ENCODE assay signal across 8 mouse cellular contexts in the genomic region with DNA sequence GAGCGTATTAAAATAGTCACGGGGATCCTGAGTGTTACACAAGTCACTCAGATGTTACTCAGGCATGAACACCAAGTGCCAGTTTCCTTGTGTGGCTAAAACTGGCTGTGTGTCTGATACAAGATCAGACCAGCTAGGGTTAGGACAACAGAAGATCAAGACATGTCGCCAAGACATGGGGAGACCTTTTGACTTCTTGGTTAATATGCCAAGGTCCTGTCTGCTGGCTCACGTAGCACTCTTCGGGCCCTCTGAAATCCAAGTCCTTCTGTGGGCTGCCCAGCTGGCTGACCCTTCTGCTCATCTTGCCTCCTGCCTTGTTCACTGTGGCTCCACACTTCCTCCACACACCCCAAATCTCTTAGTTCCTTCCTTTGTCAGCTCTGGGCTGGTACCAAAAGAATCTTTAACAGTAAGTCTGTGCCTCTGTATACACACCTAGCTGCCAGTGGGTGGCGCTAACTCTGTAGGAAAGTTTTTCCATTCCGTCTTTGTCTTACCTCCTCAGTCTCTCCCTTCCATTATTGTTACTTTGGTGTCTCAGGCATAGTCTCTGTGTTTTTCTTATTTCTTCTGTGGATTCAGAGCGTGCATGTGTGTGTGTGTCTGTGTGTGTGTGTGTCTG. TPM values are rescaled to one million over a fixed set of nuclear protein-coding genes. Genes with fewer than 3 reads are reported as not detected.
A peak's percentile ranks its signal among the peaks of the same experiment; 100 is the strongest.
DNase-seq lines count a peak whose midpoint lies in the region; TF ChIP-seq lines count a peak whose summit lies in the region.
"Had no signal": no experiment of that assay in that cellular context is flagged by ENCODE, and none has a peak within 500 bp of the region (broad histone marks: within the 10 kb centered on the region; RNA-seq: fewer than 3 reads in every experiment).

No protein-coding gene starts in this region.

- H3K36me3 ChIP-seq in ES-E14 (ENCODE audit: control insufficient read depth, insufficient read depth, low read length, poor library complexity, severe bottlenecking) = peaks cover 38% of the 10 kb centered on the region
- H3K36me3 ChIP-seq: embryonic facial prominence, embryonic 15.5 days had no signal

- 0 out of 2 replicates have a peak overlapping the region, but pooled peaks have one; percentile 36 for H3K9ac ChIP-seq in ES-E14 (ENCODE audit: insufficient read depth, low read depth, low read length, poor library complexity, severe bottlenecking)
- H3K9ac ChIP-seq: embryonic facial prominence, embryonic 15.5 days had no signal

- peak; percentile 66 for TF ChIP-seq CTCF in left cerebral cortex, adult 2 months (IDR thresholded peaks at IDR 0.05)

- intact Hi-C loops in left cerebral cortex, adult 2 months (cut with DNase I) = loop anchor here (5.0 kb wide), 1 partner anchor 59 kb away; no protein-coding TSS in a partner anchor

- H3K4me3 ChIP-seq in left cerebral cortex, adult 2 months = no peak overlapping the region
- no peak overlapping the region for H3K4me3 ChIP-seq in ES-E14 (ENCODE audit: insufficient read depth in 1 of 2, low read depth in 1 of 2, low read length in 2 of 2, poor library complexity in 1 of 2, severe bottlenecking in 1 of 2)
- H3K4me3 ChIP-seq: embryonic facial prominence, embryonic 15.5 days had no signal

- DNase-seq in left cerebral cortex, adult 2 months (ENCODE audit: extremely low spot score in 1 of 2, low spot score in 2 of 2) = no peak
- no peak for DNase-seq in left cerebral cortex, adult 8-10 months (ENCODE audit: low spot score in 2 of 2)
- DNase-seq in ES-E14 (ENCODE audit: low read depth, low spot score) (no peak), ZHBTc4 (ENCODE audit: low read depth, low spot score) (peak; percentile 71)
- peak; percentile 42 to 67 for DNase-seq in kidney, postnatal 25 days
- DNase-seq in spleen, postnatal 4 days (ENCODE audit: low spot score in 2 of 2) = no peak
- no peak for DNase-seq in ovary, adult 18-20 months (ENCODE audit: low spot score)

- no peaks in the 10 kb centered on the region for H3K9me3 ChIP-seq in ES-E14 (ENCODE audit: control insufficient read depth, insufficient read depth, low read depth, low read length)
- H3K9me3 ChIP-seq: embryonic facial prominence, embryonic 15.5 days had no signal

- H3K4me1 ChIP-seq in ES-E14 (ENCODE audit: control insufficient read depth in 2 of 2, insufficient read depth in 2 of 2, low read length in 2 of 2, poor library complexity in 1 of 2) = no peaks in the 10 kb centered on the region

- in situ Hi-C loops in ES-E14 (cut with MboI; ENCODE audit: low sequenced_read_pairs in 2 of 2, unreplicated experiment in 2 of 2) = no loop called here

- no peak overlapping the region for H3K27ac ChIP-seq in left cerebral cortex, adult 2 months
- no peak overlapping the region for H3K27ac ChIP-seq in ES-E14 (ENCODE audit: insufficient read depth, low read depth, low read length, poor library complexity, severe bottlenecking)
- H3K27ac ChIP-seq: embryonic facial prominence, embryonic 15.5 days had no signal

TF ChIP-seq in ES-E14, 5 proteins besides CTCF, POLR2A, EP300 and RAD21:
- no peak for TF ChIP-seq HCFC1 (IDR thresholded peaks at IDR 0.05; ENCODE audit: borderline replicate concordance, insufficient read depth, low read length)
- TF ChIP-seq ZC3H11A (IDR thresholded peaks at IDR 0.05; ENCODE audit: borderline replicate concordance, low read depth, low read length) = no peak
TF ChIP-seq in ES-E14: peak in this region for 0.

RNA-seq across cellular contexts. Expression of a gene that starts 38.5 kb away (rescaled TPM):
- total RNA-seq in left cerebral cortex, adult 2 months (2021) = 10 to 100 TPM; 68.4 to 77.7 TPM
- 10 to 100 TPM; 56.3 to 63.7 (median 60.2) TPM for total RNA-seq in left cerebral cortex, adult 8-10 months (2022)
- total RNA-seq in ES-E14 (2012; rRNA removed) = 13.6 and 24.5 TPM in 2 replicates

Comparison
In these comparisons a context has a peak if more than half of its experiments do, and no peak if none do; other contexts are left out.
1. DNase-seq: peak in ZHBTc4 (single experiment) and kidney, postnatal 25 days (2 of 2); none in left cerebral cortex, adult 2 months (0 of 2), left cerebral cortex, adult 8-10 months (0 of 2), ES-E14 (single experiment), spleen, postnatal 4 days (0 of 2) and ovary, adult 18-20 months (single experiment).